17 mouse cellular contexts compared by ENCODE assay signal in genomic region chr9:58454886-58455285, GRCm38 (mm10). TPM values are rescaled to one million over a fixed set of nuclear protein-coding genes. Genes with fewer than 3 reads are reported as not detected.
DNase-seq lines count a peak whose midpoint lies in the region; ATAC-seq and TF ChIP-seq lines count a peak whose summit lies in the region.
"Had no signal": no experiment of that assay in that cellular context is flagged by ENCODE, and none has a peak within 500 bp of the region (broad histone marks: within the 10 kb centered on the region; RNA-seq: fewer than 3 reads in every experiment).

No protein-coding gene starts in this region.

- no peaks in the 10 kb centered on the region for H3K9me3 ChIP-seq in hindbrain, embryonic 13.5 days
- no peaks in the 10 kb centered on the region for H3K9me3 ChIP-seq in hindbrain, postnatal 0 days (ENCODE audit: low read length)
- H3K9me3 ChIP-seq: embryonic facial prominence, embryonic 12.5 days; lung, embryonic 15.5 days had no signal

- ATAC-seq in hindbrain, embryonic 13.5 days (ENCODE audit: low FRiP score): no peak
- ATAC-seq in hindbrain, postnatal 0 days: no peak
- ATAC-seq in granulocyte monocyte progenitor cell, adult 5-6 weeks (replicated peaks; ENCODE audit: poor library complexity, severe bottlenecking): no peak

- no peaks in the 10 kb centered on the region for H3K27me3 ChIP-seq in hindbrain, embryonic 13.5 days
- no peaks in the 10 kb centered on the region for H3K27me3 ChIP-seq in hindbrain, postnatal 0 days (ENCODE audit: insufficient read depth, low read length)
- no peaks in the 10 kb centered on the region for H3K27me3 ChIP-seq in testis, adult 2 months (ENCODE audit: control insufficient read depth, insufficient read depth, low read length)
- H3K27me3 ChIP-seq: embryonic facial prominence, embryonic 12.5 days; lung, embryonic 15.5 days had no signal

- no peak for DNase-seq in hindbrain, postnatal 0 days (ENCODE audit: low spot score)
- DNase-seq in testis, postnatal 14 days (ENCODE audit: low spot score): no peak
- peak; percentile 46 to 79 for DNase-seq in kidney, adult 8-10 months
- DNase-seq in lung, postnatal 4 days: no peak
- DNase-seq in adrenal gland, postnatal 36 days: no peak
- DNase-seq: cerebellum, adult 11 months; heart, adult 2 months; left cerebral cortex, postnatal 4 days; thymus, postnatal 4 days had no signal

- 36% methylated on average over 3 of the region's 3 CpGs for WGBS in hindbrain, embryonic 13.5 days
- 48% methylated on average over 3 of the region's 3 CpGs for WGBS in hindbrain, postnatal 0 days

- H3K4me3 ChIP-seq in hindbrain, embryonic 13.5 days: no peak overlapping the region
- no peak overlapping the region for H3K4me3 ChIP-seq in hindbrain, postnatal 0 days (ENCODE audit: low read length)
- H3K4me3 ChIP-seq in testis, adult 2 months (ENCODE audit: control insufficient read depth, low read depth, low read length): peak overlapping the region; percentile 69; the same call in 1 of the 2 replicates
- H3K4me3 ChIP-seq: embryonic facial prominence, embryonic 12.5 days; heart, adult 2 months; lung, embryonic 15.5 days had no signal

- no peak for TF ChIP-seq POLR2A in testis, adult 2 months (IDR thresholded peaks at IDR 0.05; ENCODE audit: control insufficient read depth, low read depth, low read length)

- H3K27ac ChIP-seq in hindbrain, embryonic 13.5 days: 0 out of 2 replicates have a peak overlapping the region, but pooled peaks have one; percentile 66
- H3K27ac ChIP-seq in hindbrain, postnatal 0 days: no peak overlapping the region
- H3K27ac ChIP-seq in testis, adult 2 months (ENCODE audit: control insufficient read depth, insufficient read depth, low read depth, low read length): no peak overlapping the region
- H3K27ac ChIP-seq: embryonic facial prominence, embryonic 12.5 days; heart, adult 2 months; lung, embryonic 15.5 days; stomach, postnatal 0 days had no signal

- H3K4me1 ChIP-seq in hindbrain, embryonic 13.5 days (replicated peaks): peaks cover 38% of the 10 kb centered on the region
- peaks cover 15% of the 10 kb centered on the region for H3K4me1 ChIP-seq in hindbrain, postnatal 0 days (ENCODE audit: insufficient read depth, low read length)
- H3K4me1 ChIP-seq in testis, adult 2 months (ENCODE audit: control insufficient read depth, insufficient read depth, low read length): no peaks in the 10 kb centered on the region; the same call in 1 of the 2 replicates

- H3K36me3 ChIP-seq in hindbrain, embryonic 13.5 days: no peaks in the 10 kb centered on the region
- no peaks in the 10 kb centered on the region for H3K36me3 ChIP-seq in hindbrain, postnatal 0 days (ENCODE audit: insufficient read depth, low read length)
- no peaks in the 10 kb centered on the region for H3K36me3 ChIP-seq in testis, adult 2 months (ENCODE audit: control insufficient read depth, insufficient read depth, low read length)
- H3K36me3 ChIP-seq: embryonic facial prominence, embryonic 12.5 days; lung, embryonic 15.5 days had no signal

- no peak overlapping the region for H3K9ac ChIP-seq in hindbrain, embryonic 13.5 days
- no peak overlapping the region for H3K9ac ChIP-seq in hindbrain, postnatal 0 days (replicated peaks; ENCODE audit: low read length)
- H3K9ac ChIP-seq: embryonic facial prominence, embryonic 12.5 days; hindbrain, embryonic 14.5 days; lung, embryonic 15.5 days had no signal

- no peak for TF ChIP-seq CTCF in hindbrain, postnatal 0 days (IDR thresholded peaks at IDR 0.05; ENCODE audit: low read depth)
- no peak for TF ChIP-seq CTCF in testis, adult 2 months (IDR thresholded peaks at IDR 0.05; ENCODE audit: control insufficient read depth, insufficient read depth, insufficient replicate concordance, low read depth, low read length)

- H3K4me2 ChIP-seq in hindbrain, embryonic 13.5 days: no peak overlapping the region
- no peak overlapping the region for H3K4me2 ChIP-seq in hindbrain, postnatal 0 days (ENCODE audit: low read depth, low read length)
- H3K4me2 ChIP-seq: embryonic facial prominence, embryonic 12.5 days; hindbrain, embryonic 14.5 days; liver, embryonic 11.5 days; lung, embryonic 15.5 days had no signal

RNA-seq across cellular contexts. Expression of gene Insyn1, which starts 33.5 kb away (rescaled TPM):
- polyA plus RNA-seq in hindbrain, embryonic 13.5 days (2015; fragmentation: Nextera tagmentation; extraction: Ambion mirVana): 5.0 and 6.8 TPM in 2 replicates
- total RNA-seq in hindbrain, postnatal 0 days (2014; rRNA removed): 106 and 127 TPM in 2 replicates
- 7.4 and 8.7 TPM in 2 replicates for polyA plus RNA-seq in hindbrain, postnatal 0 days (2015; fragmentation: Nextera tagmentation; extraction: Ambion mirVana)
- 1.4 and 1.9 TPM in 2 replicates for polyA plus RNA-seq in testis, adult 2 months (2012; rRNA removed)
- not detected in 2 replicates for total RNA-seq in granulocyte monocyte progenitor cell, adult 5-6 weeks (2014; fragmentation: Nextera tagmentation)
- total RNA-seq in granulocyte monocyte progenitor cell, adult 5-6 weeks (2017): not detected in 2 replicates
- 10 to 100 TPM in 1 of 2 experiments, 1 to 10 TPM in 1; 8.3 to 10.6 TPM for total RNA-seq in adrenal gland, postnatal 36 days (2021)

Comparison
In these comparisons a context has a peak if more than half of its experiments do, and no peak if none do; other contexts are left out.
1. DNase-seq: peak in kidney, adult 8-10 months (2 of 2); none in hindbrain, postnatal 0 days (single experiment), testis, postnatal 14 days (single experiment), lung, postnatal 4 days (0 of 2) and adrenal gland, postnatal 36 days (0 of 2).
2. RNA of gene Insyn1, which starts 33.5 kb away (total RNA-seq): 106 to 127 TPM in hindbrain, postnatal 0 days and 8.3 to 10.6 TPM in adrenal gland, postnatal 36 days; not detected in granulocyte monocyte progenitor cell, adult 5-6 weeks; every median in the first group is over 4 times any median in the second.